Mouse (Mus musculus) liver, embryonic 15.5 days (tissue): ENCODE data around the gene Wdr73. TPM values are rescaled to one million over a fixed set of nuclear protein-coding genes. Genes with fewer than 3 reads are reported as not detected.

Source experiments
- ATAC-seq: fragments of 200-750 bp; cut with Nextera tagmentation; 2 replicates; pipeline ENCODE4 v1.8.0; 2017; ENCODE audit warnings: moderate number of reproducible peaks, mild to moderate bottlenecking, moderate library complexity; ENCODE audit not compliant: insufficient read depth
- H3K27ac ChIP-seq: fragments of 300-500 bp; sonication (generic); replicated peaks from 2 replicates; pipeline ENCODE4 v1.5.1; 2015; ENCODE audit warnings: mild to moderate bottlenecking, inconsistent platforms
- H3K27me3 ChIP-seq: fragments of 300-500 bp; sonication (generic); 2 replicates; pipeline ENCODE4 v1.6.1; 2015; ENCODE audit warnings: mild to moderate bottlenecking, inconsistent platforms
- H3K36me3 ChIP-seq: fragments of 300-500 bp; sonication (generic); replicated peaks from 2 replicates; pipeline ENCODE4 v1.6.1; 2015; ENCODE audit warnings: moderate library complexity, mild to moderate bottlenecking, inconsistent platforms
- H3K4me1 ChIP-seq: fragments of 300-500 bp; sonication (generic); replicated peaks from 2 replicates; pipeline ENCODE4 v1.6.1; 2015; ENCODE audit warnings: inconsistent platforms
- H3K4me2 ChIP-seq: fragments of 300-500 bp; sonication (generic); 2 replicates; pipeline ENCODE4 v1.6.1; 2015; ENCODE audit warnings: moderate library complexity, mild to moderate bottlenecking, inconsistent platforms
- H3K4me3 ChIP-seq: fragments of 300-500 bp; sonication (generic); replicated peaks from 2 replicates; pipeline ENCODE4 v1.5.1; 2015; ENCODE audit warnings: mild to moderate bottlenecking, inconsistent platforms
- H3K9ac ChIP-seq: fragments of 300-500 bp; sonication (generic); 2 replicates; pipeline ENCODE4 v1.6.1; 2015; ENCODE audit warnings: moderate library complexity, mild to moderate bottlenecking, inconsistent platforms
- H3K9me3 ChIP-seq: fragments of 300-500 bp; sonication (generic); replicated peaks from 2 replicates; pipeline ENCODE4 v1.6.1; 2016; ENCODE audit warnings: inconsistent platforms
- WGBS: fragments of 180-500 bp; shearing (Covaris S2); methylation state at CpG from one replicate; pipeline ENCODE4 v1.1.7; 2015; ENCODE audit warnings: mixed read lengths; ENCODE audit not compliant: insufficient replicate concordance; 5-methylcytosine and 5-hydroxymethylcytosine counted together
- polyA plus RNA-seq: library from polyadenylated mRNA; unstranded; fragments of >200 nt; fragmentation: Nextera tagmentation; extraction: Ambion mirVana; gene quantifications from 2 replicates; pipeline ENCODE4 v1.2.1, GENCODE M21; 2015

Gene Wdr73
- polyA plus RNA-seq, 1 experiment from 2014 or later: 13.2 TPM

DNA sequence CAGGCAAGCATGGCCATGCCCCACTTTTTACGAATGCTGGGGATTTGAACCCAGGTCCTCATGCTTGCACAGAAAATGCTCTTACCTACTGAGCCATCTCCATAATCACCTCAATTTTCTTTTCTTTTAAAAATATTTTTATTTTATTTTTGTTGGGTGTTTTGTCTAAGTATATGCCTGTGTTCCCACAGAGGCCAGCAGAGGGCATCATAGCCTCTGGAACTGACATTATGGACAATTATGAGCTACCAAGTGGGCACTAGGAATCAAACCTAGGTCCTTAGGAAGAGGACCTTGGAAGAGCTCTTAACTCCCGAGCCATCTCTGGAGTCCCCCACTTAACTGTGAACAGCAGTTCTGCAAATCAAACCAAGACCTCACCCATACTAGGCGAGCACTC lies 47.9 kb downstream of the Wdr73 start:
- Histone ChIP-seq H3K9me3 (no peaks in the 10 kb centered on the region), H3K27ac (no peak overlapping the region), H3K4me1 (no peaks in the 10 kb centered on the region), H3K9ac (no peak overlapping the region), H3K36me3 (no peaks in the 10 kb centered on the region), H3K4me3 (no peak overlapping the region), H3K4me2 (no peak overlapping the region), H3K27me3 (no peaks in the 10 kb centered on the region)
- ATAC-seq: no peak
- 76% methylated on average over 3 of the region's 3 CpGs for WGBS

- Histone ChIP-seq H3K9me3 (no peaks in the 10 kb centered on the region), H3K4me3 (no peak overlapping the region), H3K9ac (no peak overlapping the region), H3K36me3 (no peaks in the 10 kb centered on the region), H3K4me2 (no peak overlapping the region), H3K27ac (no peak overlapping the region), H3K27me3 (no peaks in the 10 kb centered on the region), H3K4me1 (no peaks in the 10 kb centered on the region)
- WGBS: 68% methylated on average over 5 of the region's 5 CpGs
- ATAC-seq: no peak
Measured at GRCm38 (mm10) chr7:80850520-80850919, 50.5 kb downstream of the Wdr73 start.

GRCm38 (mm10) chr7:80849710-80850109 lies 51.4 kb downstream of the Wdr73 start:
- ATAC-seq: no peak
- no peak overlapping the region for H3K27ac ChIP-seq
- no peak overlapping the region for H3K9ac ChIP-seq
- H3K27me3 ChIP-seq: no peaks in the 10 kb centered on the region
- no peak overlapping the region for H3K4me2 ChIP-seq
- no peaks in the 10 kb centered on the region for H3K4me1 ChIP-seq
- 20% methylated on average over 4 of the region's 4 CpGs for WGBS
- no peaks in the 10 kb centered on the region for H3K36me3 ChIP-seq
- no peak overlapping the region for H3K4me3 ChIP-seq
- no peaks in the 10 kb centered on the region for H3K9me3 ChIP-seq

DNA sequence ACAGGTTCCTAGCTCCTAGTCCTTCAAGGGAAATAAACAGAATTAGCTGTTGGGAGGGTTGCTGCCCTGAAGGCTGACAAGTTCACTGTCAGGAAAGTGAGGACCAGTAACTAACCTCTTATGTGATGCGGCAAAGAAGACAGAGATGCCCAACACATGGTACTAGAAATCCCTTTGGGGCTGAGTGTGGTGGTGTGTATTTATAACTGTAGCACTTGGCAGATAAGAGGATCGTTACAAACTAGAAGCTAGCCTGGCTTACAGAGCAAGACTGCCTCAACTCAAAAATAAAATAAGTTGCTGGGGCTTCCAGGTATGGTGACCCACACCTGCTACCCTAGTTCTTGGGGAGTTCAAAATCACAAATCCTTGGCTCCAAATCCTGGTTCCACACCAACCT lies 51.8 kb downstream of the Wdr73 start:
- H3K4me2 ChIP-seq: no peak overlapping the region
- H3K4me1 ChIP-seq: no peaks in the 10 kb centered on the region
- no peak overlapping the region for H3K4me3 ChIP-seq
- H3K9ac ChIP-seq: no peak overlapping the region
- no peak overlapping the region for H3K27ac ChIP-seq
- H3K36me3 ChIP-seq: no peaks in the 10 kb centered on the region
- no peaks in the 10 kb centered on the region for H3K9me3 ChIP-seq
- 38% methylated on average over 2 of the region's 2 CpGs for WGBS
- no peak for ATAC-seq
- no peaks in the 10 kb centered on the region for H3K27me3 ChIP-seq

GRCm38 (mm10) chr7:80846709-80847108 lies 54.4 kb downstream of the Wdr73 start:
- H3K36me3 ChIP-seq: no peaks in the 10 kb centered on the region
- WGBS: 63% methylated on average over 5 of the region's 5 CpGs
- ATAC-seq: no peak
- no peak overlapping the region for H3K4me2 ChIP-seq
- no peak overlapping the region for H3K9ac ChIP-seq
- H3K4me3 ChIP-seq: no peak overlapping the region
- no peak overlapping the region for H3K27ac ChIP-seq
- H3K9me3 ChIP-seq: no peaks in the 10 kb centered on the region
- no peaks in the 10 kb centered on the region for H3K27me3 ChIP-seq
- H3K4me1 ChIP-seq: no peaks in the 10 kb centered on the region

DNA sequence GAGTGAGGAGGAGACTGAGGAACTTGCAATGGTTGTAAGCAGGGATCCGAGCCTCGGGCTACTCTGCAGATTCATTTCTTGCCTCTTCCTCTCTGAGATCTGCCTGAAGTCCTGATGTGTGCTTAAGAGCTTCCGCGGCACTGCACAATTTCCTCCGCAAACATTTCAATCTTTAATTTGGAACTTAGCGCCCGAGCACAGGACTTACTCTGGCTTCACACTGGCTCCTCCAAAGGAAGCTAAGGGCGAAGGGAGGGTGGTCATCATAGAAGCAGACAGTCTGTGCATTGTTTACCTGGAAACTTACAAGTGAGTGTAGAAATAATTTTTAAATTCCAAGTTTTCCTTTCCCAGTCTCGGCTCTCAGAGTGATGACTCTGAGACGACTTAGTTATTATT lies 54.8 kb downstream of the Wdr73 start:
- H3K4me3 ChIP-seq: no peak overlapping the region
- no peak for ATAC-seq
- H3K4me2 ChIP-seq: no peak overlapping the region
- H3K27ac ChIP-seq: no peak overlapping the region
- H3K4me1 ChIP-seq: no peaks in the 10 kb centered on the region
- no peak overlapping the region for H3K9ac ChIP-seq
- H3K27me3 ChIP-seq: no peaks in the 10 kb centered on the region
- no peaks in the 10 kb centered on the region for H3K36me3 ChIP-seq
- WGBS: 66% methylated on average over 10 of the region's 10 CpGs
- no peaks in the 10 kb centered on the region for H3K9me3 ChIP-seq

GRCm38 (mm10) chr7:80845621-80846279 lies 55.3 kb downstream of the Wdr73 start:
- Histone ChIP-seq H3K9ac (no peak overlapping the region), H3K27me3 (no peaks in the 10 kb centered on the region), H3K4me2 (no peak overlapping the region), H3K4me1 (no peaks in the 10 kb centered on the region; the same call in 1 of the 2 replicates), H3K27ac (no peak overlapping the region), H3K9me3 (no peaks in the 10 kb centered on the region), H3K36me3 (no peaks in the 10 kb centered on the region), H3K4me3 (no peak overlapping the region)
- WGBS: 58% methylated on average over 15 of the region's 15 CpGs
- no peak for ATAC-seq

GRCm38 (mm10) chr7:80844691-80845090 lies 56.4 kb downstream of the Wdr73 start:
- 75% methylated on average over 12 of the region's 12 CpGs for WGBS
- no peak overlapping the region for H3K9ac ChIP-seq
- no peak for ATAC-seq
- no peak overlapping the region for H3K4me2 ChIP-seq
- H3K4me1 ChIP-seq: no peaks in the 10 kb centered on the region; the same call in 1 of the 2 replicates
- no peak overlapping the region for H3K4me3 ChIP-seq
- no peaks in the 10 kb centered on the region for H3K27me3 ChIP-seq
- H3K36me3 ChIP-seq: no peaks in the 10 kb centered on the region
- no peak overlapping the region for H3K27ac ChIP-seq
- no peaks in the 10 kb centered on the region for H3K9me3 ChIP-seq

GRCm38 (mm10) chr7:80843910-80844640 lies 57.0 kb downstream of the Wdr73 start:
- H3K4me3 ChIP-seq: no peak overlapping the region
- H3K9ac ChIP-seq: no peak overlapping the region
- WGBS: 73% methylated on average over 8 of the region's 8 CpGs

GRCm38 (mm10) chr7:80843176-80843575 lies 57.9 kb downstream of the Wdr73 start:
- Histone ChIP-seq H3K27ac (no peak overlapping the region), H3K36me3 (no peaks in the 10 kb centered on the region), H3K4me3 (no peak overlapping the region), H3K9ac (no peak overlapping the region), H3K27me3 (no peaks in the 10 kb centered on the region), H3K9me3 (no peaks in the 10 kb centered on the region), H3K4me2 (no peak overlapping the region), H3K4me1 (peaks cover 2% of the 10 kb centered on the region)
- ATAC-seq: no peak
- 69% methylated on average over 1 of the region's 1 CpGs for WGBS

More at GRCm38 (mm10) chr7:80843910-80844640, 57.0 kb downstream of the Wdr73 start:
- no peaks in the 10 kb centered on the region for H3K27me3 ChIP-seq
- ATAC-seq: no peak
- H3K27ac ChIP-seq: no peak overlapping the region
- no peaks in the 10 kb centered on the region for H3K36me3 ChIP-seq
- no peak overlapping the region for H3K4me2 ChIP-seq
- no peaks in the 10 kb centered on the region; the same call in 1 of the 2 replicates for H3K4me1 ChIP-seq
- H3K9me3 ChIP-seq: no peaks in the 10 kb centered on the region

- Histone ChIP-seq H3K4me2 (no peak overlapping the region), H3K4me3 (no peak overlapping the region), H3K9me3 (no peaks in the 10 kb centered on the region), H3K27ac (no peak overlapping the region), H3K4me1 (peaks cover 4% of the 10 kb centered on the region), H3K9ac (no peak overlapping the region), H3K27me3 (no peaks in the 10 kb centered on the region), H3K36me3 (no peaks in the 10 kb centered on the region)
- 56% methylated on average over 5 of the region's 5 CpGs for WGBS
- no peak for ATAC-seq
Measured at GRCm38 (mm10) chr7:80842132-80842531, 58.9 kb downstream of the Wdr73 start.
